Mouse (Mus musculus) lung, adult 2 months (tissue): ENCODE results near the gene Tmem108.

Experiments used
- CTCF ChIP-seq: fragments of 200-500 bp; IDR thresholded peaks from 2 replicates; pipeline ENCODE4 v1.5.1; 2011; ENCODE audit warnings: mild to moderate bottlenecking, low read length, control low read depth; ENCODE audit not compliant: insufficient read depth
- POLR2A ChIP-seq: fragments of 200-500 bp; IDR thresholded peaks from 2 replicates; pipeline ENCODE4 v1.6.1; 2011; ENCODE audit warnings: low read depth, mild to moderate bottlenecking, control low read depth, low read length, borderline replicate concordance; ENCODE audit errors: extremely low read depth

GRCm38 (mm10) chr9:103702452-103702851 lies 59.2 kb downstream of the Tmem108 start:
- TF ChIP-seq CTCF (0 out of 2 replicates have a peak, but pooled peaks have one; percentile 16), POLR2A (no peak)
